Mouse (Mus musculus) urinary bladder, postnatal 25 days (tissue): ENCODE measurements around the gene Mrpl48.

Experiments
- DNase-seq: peaks from one replicate; pipeline ENCODE4 v3.0.0; 2022; ENCODE audit warnings: low spot score

Mrpl48 gene

DNA sequence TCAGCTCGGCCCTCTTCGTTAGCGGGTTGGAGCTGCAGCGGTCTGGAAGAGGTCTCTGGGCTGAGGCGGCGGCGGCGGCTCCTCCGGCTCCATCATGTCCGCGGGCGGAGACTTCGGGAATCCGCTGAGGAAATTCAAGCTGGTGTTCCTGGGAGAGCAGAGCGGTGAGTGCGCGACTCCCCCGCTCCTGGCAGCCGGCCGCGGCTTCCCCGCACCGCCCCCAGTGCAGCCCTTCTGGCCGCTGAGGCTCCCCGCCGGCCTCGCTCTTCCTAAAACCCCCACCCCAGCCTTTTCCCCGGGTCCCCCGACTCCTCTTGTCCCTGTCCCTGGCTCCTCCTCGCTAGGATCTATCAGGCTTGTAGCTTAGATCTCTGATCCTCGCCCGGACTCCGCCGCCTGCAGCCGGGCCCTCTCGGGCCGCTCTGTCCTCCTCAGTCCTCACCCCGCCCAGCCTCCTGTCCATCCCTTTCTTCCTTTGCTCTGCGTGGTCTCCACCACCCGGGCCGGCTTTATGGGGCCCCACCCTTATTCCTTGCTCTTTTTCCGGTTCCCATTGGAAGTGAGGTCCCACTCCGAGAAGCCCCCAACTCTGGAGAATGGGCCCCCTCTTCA, at the start of gene Mrpl48:
TSS of gene Mrpl48 (minus strand) at position 172 of the 612 bp plus-strand sequence.
- peak; percentile 46 for DNase-seq

DNA sequence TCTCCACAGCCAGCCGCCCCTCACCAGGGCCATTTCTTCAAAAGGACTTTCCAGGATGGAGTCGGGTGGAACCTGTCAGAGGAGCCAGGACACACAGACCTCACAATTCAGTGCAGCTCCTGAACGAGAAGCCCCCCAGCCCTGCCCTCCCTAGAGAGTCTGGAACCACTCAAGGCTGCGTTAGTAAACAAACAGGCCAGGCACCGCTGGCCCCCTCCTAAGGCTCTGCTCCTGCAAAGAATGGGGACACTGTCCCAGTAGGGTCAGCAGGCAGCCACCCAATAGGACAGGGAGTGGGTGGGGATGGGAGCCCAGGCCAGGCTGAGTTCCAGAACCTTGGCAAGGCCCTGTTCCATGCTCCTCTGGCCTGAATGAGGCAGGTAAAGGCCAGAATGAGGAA, 48.6 kb upstream of the Mrpl48 start:
- no peak for DNase-seq

- DNase-seq: no peak
Observed at GRCm38 (mm10) chr7:100654441-100654840, 46.3 kb upstream of the Mrpl48 start.

- no peak for DNase-seq
Observed at GRCm38 (mm10) chr7:100653480-100654266, 45.6 kb upstream of the Mrpl48 start.

GRCm38 (mm10) chr7:100651011-100651410, 42.9 kb upstream of the Mrpl48 start:
- DNase-seq: no peak

DNA sequence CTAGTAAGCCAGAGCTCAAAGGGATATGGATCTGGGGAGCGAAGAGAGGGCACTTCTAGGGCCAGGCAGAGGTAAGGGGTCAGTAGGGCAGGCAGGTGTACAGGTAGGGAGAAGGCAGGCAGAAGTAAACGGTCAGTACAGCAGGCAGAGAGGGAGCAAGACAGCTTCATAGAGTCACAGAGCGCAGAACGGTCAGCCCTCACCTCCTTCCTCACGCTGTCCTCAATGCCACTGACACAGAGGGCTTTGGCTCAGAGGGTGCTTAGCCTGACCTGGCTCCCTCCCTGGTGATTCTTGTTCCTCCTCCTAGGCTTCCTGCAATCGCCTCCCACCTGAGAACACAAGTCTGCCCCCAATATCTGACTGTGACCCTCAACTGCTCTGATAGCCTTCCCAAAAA, 42.3 kb upstream of the Mrpl48 start:
- no peak for DNase-seq

DNA sequence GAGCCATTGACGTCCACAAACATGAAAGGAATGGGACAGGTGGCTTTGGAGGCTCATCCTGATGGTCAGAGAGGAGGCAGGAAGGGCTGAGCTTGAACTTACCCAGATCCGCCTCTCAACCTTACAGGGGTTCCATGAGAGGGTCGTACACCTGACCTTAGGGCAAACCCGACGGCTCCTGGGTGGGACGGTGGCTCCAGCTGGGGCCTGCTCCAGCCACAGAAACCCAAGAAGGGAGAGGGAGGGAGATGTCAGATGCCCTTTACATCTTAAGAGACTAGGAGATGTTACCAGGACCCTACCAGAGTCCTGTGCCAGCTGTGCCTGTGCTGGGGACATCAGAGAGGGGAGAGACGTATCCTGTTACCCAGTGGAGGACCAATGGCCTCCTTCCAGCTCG, 41.7 kb upstream of the Mrpl48 start:
- no peak for DNase-seq

DNA sequence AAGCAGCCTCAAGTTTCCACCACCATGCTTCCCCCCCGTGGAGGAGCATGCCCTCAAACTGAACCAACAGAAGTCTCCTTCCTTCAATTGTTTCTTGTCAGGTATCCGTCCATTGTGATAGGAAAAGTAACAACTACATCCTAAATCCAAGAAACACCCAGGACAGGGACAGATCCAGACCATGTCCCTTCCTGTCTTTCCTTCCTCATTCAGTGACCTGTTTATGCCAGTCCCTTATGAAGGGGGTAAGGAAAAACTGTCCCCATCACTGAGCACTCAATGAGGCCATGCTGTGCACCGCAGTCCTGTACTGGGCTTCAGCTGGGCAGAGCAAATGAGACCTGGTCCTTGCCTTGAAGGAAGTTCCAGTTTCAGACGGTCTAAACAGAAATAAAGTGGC, 41.0 kb upstream of the Mrpl48 start:
- DNase-seq: no peak

GRCm38 (mm10) chr7:100645147-100645546, 37.0 kb upstream of the Mrpl48 start:
- peak; percentile 37 for DNase-seq

DNA sequence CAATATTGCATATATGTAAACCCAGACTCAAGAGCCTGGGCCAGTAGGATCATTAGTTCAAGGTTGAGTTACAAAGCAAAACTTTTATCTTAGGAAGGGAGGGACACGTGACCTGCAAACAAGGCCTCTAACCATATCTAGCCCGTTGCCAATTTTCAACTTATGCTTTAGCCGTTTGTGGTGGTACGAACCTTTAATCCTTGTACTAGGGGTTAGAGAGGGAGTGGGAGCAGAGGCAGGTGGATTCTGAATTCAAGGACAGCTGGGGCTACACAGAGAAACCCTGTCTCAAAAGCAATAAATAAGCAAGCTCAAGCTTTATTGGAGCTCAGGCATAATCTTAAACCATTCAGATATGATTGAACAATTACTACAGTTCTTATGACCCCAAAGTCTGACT, 34.3 kb upstream of the Mrpl48 start:
- no peak for DNase-seq

DNA sequence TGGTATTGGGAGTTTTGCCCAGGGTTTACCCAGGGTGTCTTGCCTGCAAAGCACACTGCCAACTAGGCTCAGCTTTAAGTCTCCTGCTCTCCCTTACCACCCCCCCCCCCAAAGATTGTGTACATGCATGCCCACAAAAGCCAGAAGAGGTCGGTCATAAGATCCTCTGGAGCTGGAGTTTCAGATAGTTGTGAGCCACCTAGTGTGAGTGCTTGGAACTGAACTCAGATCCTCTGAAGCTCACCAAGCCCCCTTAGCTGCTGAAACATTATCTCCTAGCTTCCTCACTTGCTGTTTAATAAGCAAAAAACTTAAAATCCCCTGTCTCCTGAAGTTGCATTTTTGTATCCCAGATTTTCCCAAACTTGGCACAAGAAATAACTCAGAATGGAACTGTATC, 29.6 kb upstream of the Mrpl48 start:
- no peak for DNase-seq

DNA sequence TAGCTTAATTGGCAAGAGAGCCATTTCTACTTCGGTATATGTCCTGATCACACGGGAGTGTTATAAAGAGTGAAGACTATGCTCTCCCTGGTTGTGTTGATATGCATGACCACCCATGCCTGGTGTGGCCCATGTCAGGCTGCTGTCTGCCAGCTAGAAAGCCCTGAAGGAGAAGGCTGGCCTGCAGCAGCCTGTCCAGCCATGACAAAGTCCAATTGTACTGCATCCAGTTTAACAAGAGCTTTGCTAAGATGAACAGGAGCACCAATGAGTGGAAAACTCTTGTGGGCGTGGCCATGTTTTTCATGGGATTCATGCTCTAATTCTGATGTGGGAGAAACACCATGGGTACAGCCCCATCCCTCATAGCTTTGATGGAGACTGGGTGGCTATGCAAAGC, 16.4 kb upstream of the Mrpl48 start:
- DNase-seq: no peak

DNA sequence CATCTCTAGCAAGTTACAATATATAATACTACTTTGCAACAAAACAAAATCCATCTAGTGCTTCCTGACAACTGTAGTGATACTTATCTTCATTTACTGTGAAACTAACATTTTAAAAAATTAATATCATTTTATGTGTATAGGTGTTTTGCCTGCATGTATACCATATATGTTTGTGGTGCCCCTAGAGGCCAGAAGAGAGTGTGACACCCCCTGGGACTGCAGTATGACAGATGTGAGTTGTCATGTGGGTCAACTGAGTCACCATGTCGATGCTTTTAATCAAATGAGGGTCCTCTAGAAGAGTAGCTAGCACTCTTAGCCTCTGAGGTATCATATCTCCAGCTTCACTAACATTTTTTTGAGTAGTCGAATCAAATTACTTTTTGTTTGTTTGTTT, 14.2 kb upstream of the Mrpl48 start:
- DNase-seq: no peak

- DNase-seq: no peak
Observed at GRCm38 (mm10) chr7:100616121-100616857, 8.2 kb upstream of the Mrpl48 start.

- DNase-seq: no peak
Observed at GRCm38 (mm10) chr7:100608910-100609309, 809 bp upstream of the Mrpl48 start.

GRCm38 (mm10) chr7:100607214-100608129, 629 bp downstream of the Mrpl48 start, which contains the start of gene Rab6a:
Gene Rab6a, plus strand, starts transcription at chr7:100607410.
- peak; percentile 90 for DNase-seq

DNA sequence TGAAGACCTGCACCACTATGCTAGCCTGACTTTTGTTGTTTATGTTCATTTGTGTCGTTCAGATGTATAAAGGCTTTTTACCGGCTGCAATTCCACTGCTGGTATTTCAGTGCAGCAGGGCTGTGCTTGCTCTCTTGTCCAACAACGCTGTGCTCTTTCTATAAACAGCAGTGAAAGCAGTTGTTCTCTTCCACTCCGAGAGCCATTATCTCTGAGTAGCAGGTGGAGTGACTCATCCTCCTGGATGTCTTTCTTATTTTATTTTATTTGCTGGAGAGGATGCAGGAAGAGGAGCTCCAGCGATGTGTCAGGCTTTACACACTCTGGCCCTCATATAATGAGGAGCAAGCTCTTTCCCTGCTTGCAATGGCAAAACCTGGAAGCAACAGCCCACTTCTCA, 7.9 kb downstream of the Mrpl48 start:
- no peak for DNase-seq

DNA sequence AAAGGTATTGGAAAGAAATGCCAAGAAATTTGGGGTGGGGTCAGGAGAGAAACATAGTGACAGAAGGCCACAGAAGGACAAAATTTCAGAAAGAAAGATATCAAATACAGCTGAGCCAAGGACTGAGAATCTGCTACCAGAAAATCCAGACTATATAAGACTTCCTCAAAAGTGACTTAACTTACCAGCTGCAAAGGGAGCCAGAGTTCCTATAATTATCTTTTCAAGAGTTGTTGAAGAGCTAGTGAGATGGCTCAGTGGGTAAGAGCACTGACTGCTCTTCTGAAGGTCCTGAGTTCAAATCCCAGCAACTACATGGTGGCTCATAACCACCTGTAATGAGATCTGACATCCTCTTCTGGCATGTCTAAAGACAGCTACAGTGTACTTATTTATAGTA, 14.8 kb downstream of the Mrpl48 start:
- no peak for DNase-seq

- no peak for DNase-seq
Observed at GRCm38 (mm10) chr7:100591522-100591852, 16.6 kb downstream of the Mrpl48 start.

DNA sequence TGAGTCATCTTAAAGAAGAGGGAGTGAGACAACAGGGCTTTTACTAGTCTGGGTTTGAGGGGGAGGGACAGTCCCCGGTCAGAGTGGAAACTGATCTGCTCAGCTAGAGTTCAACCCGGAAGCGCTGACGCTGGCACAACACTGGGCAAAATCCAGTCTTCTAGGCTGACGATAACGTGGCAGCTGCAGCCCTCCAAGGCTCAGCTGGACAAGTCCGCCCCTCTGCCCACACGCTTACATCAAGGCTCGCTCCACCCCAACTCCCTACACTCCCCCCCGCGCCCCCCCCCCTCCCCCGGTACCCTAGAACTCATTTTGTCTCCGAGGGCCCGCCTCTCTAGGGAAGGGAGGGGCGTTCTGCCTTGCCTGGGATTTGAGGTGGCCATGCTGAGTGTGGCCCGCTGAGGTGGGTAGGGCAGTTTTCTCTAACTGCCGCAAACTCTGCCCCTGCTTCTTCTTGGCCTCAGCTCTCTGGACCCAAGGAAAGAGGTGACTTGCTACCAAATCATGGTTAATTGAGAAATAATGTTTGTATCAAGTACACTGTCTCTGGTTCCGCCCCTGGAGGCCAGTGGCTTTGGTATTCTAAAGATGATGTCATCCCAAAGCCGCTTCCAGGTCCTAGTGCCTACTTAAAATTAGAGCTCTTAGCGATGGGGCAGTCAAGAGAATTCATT, 17.1 kb downstream of the Mrpl48 start:
- peak; percentile 66 for DNase-seq

DNA sequence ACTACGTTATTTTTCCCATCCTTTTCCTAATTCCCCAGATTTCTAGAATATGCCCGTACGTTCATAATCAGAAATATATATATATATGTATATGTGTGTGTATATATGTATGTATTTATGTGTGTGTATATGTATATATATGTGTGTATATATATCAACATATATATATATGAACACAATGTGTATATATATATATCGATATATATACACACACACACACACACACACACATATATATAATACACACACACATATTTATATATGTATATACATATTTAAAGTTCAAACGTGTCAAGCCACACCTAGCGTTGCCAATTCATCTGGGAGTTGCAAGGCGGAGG, 17.6 kb downstream of the Mrpl48 start:
- no peak for DNase-seq

GRCm38 (mm10) chr7:100589816-100590215, 18.3 kb downstream of the Mrpl48 start:
- DNase-seq: no peak
